Mouse (Mus musculus): ENCODE results near the gene Rgs19. TPM values are rescaled to one million over a fixed set of nuclear protein-coding genes. Genes with fewer than 3 reads are reported as not detected.

Gene Rgs19
- polyA plus RNA-seq, 1 experiment from 2014 or later, result 66.6 TPM

GRCm38 (mm10) chr2:181658528-181658927, 35.2 kb downstream of the Rgs19 start:
- Histone ChIP-seq H3K9ac (ENCODE audit: low read length) (no peak overlapping the region), H3K36me3 (ENCODE audit: control insufficient read depth, insufficient read depth, low read length) (peaks cover 10% of the 10 kb centered on the region), H3K27me3 (ENCODE audit: control insufficient read depth, insufficient read depth, low read length) (no peaks in the 10 kb centered on the region), H3K9me3 (ENCODE audit: control insufficient read depth, low read length) (no peaks in the 10 kb centered on the region), H3K27ac (ENCODE audit: low read depth, low read length) (no peak overlapping the region), H3K4me1 (ENCODE audit: control insufficient read depth, insufficient read depth, low read length) (no peaks in the 10 kb centered on the region), H3K4me2 (ENCODE audit: low read depth) (no peak overlapping the region), H3K4me3 (ENCODE audit: low read depth, low read length) (no peak overlapping the region)
- ATAC-seq (ENCODE audit: insufficient read depth, low FRiP score, low TSS enrichment), result no peak
- DNase-seq (ENCODE audit: low spot score), result no peak
- WGBS, result 85% methylated on average over 7 of the region's 7 CpGs

GRCm38 (mm10) chr2:181657441-181657840, 36.3 kb downstream of the Rgs19 start:
- ATAC-seq (ENCODE audit: insufficient read depth, low FRiP score, low TSS enrichment), result no peak
- peaks cover 10% of the 10 kb centered on the region for H3K36me3 ChIP-seq (ENCODE audit: control insufficient read depth, insufficient read depth, low read length)
- 85% methylated on average over 2 of the region's 2 CpGs for WGBS

GRCm38 (mm10) chr2:181656734-181657133, 37.0 kb downstream of the Rgs19 start, which contains the start of gene Gm29797:
TSS of gene Gm29797 (plus strand) at chr2:181657034.
- DNase-seq (ENCODE audit: low spot score) (no peak), ATAC-seq (ENCODE audit: insufficient read depth, low FRiP score, low TSS enrichment) (no peak)
- WGBS, result 60% methylated on average over 3 of the region's 3 CpGs
- Histone ChIP-seq H3K4me3 (ENCODE audit: low read depth, low read length) (no peak within 1 kb of the TSS), H3K36me3 (ENCODE audit: control insufficient read depth, insufficient read depth, low read length) (peaks cover 12% of the 10 kb centered on the region), H3K4me1 (ENCODE audit: control insufficient read depth, insufficient read depth, low read length) (no peaks in the 10 kb centered on the region), H3K4me2 (ENCODE audit: low read depth) (no peak within 1 kb of the TSS), H3K27ac (ENCODE audit: low read depth, low read length) (no peak within 1 kb of the TSS), H3K9me3 (ENCODE audit: control insufficient read depth, low read length) (no peaks in the 10 kb centered on the region), H3K9ac (ENCODE audit: low read length) (no peak within 1 kb of the TSS), H3K27me3 (ENCODE audit: control insufficient read depth, insufficient read depth, low read length) (no peaks in the 10 kb centered on the region)

More at GRCm38 (mm10) chr2:181657441-181657840, 36.3 kb downstream of the Rgs19 start:
- no peak for DNase-seq (ENCODE audit: low spot score)
- Histone ChIP-seq H3K9ac (ENCODE audit: low read length) (no peak overlapping the region), H3K27me3 (ENCODE audit: control insufficient read depth, insufficient read depth, low read length) (no peaks in the 10 kb centered on the region), H3K9me3 (ENCODE audit: control insufficient read depth, low read length) (no peaks in the 10 kb centered on the region), H3K4me3 (ENCODE audit: low read depth, low read length) (no peak overlapping the region), H3K27ac (ENCODE audit: low read depth, low read length) (no peak overlapping the region), H3K4me1 (ENCODE audit: control insufficient read depth, insufficient read depth, low read length) (no peaks in the 10 kb centered on the region), H3K4me2 (ENCODE audit: low read depth) (no peak overlapping the region)

DNA sequence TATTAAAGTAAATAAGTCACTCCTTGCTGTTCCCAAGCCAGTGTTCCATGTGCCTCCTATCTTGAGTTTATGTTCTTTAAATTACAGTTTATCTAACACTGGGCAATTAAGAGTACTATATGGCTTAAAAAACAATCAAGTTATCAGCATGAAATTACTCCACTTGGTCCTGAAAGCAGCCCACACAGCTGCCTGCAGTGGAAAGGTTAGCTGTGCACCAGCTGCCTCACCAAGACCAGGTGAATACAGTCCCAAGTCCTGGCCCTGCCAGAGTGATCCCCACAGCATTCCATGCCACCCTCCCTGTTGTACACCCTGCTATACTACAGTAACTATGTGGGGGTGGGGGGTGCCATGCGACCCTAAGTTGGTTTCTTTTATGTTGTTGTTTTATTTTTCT, 40.3 kb downstream of the Rgs19 start:
- Histone ChIP-seq H3K4me1 (ENCODE audit: control insufficient read depth, insufficient read depth, low read length) (no peaks in the 10 kb centered on the region), H3K4me3 (ENCODE audit: low read depth, low read length) (no peak overlapping the region), H3K36me3 (ENCODE audit: control insufficient read depth, insufficient read depth, low read length) (peaks cover 20% of the 10 kb centered on the region), H3K27ac (ENCODE audit: low read depth, low read length) (no peak overlapping the region), H3K9ac (ENCODE audit: low read length) (no peak overlapping the region), H3K9me3 (ENCODE audit: control insufficient read depth, low read length) (no peaks in the 10 kb centered on the region), H3K27me3 (ENCODE audit: control insufficient read depth, insufficient read depth, low read length) (no peaks in the 10 kb centered on the region), H3K4me2 (ENCODE audit: low read depth) (no peak overlapping the region)
- 86% methylated on average over 1 of the region's 1 CpGs for WGBS
- no peak for ATAC-seq (ENCODE audit: insufficient read depth, low FRiP score, low TSS enrichment)
- no peak for DNase-seq (ENCODE audit: low spot score)

GRCm38 (mm10) chr2:181653065-181653464, 40.7 kb downstream of the Rgs19 start:
- ATAC-seq (ENCODE audit: insufficient read depth, low FRiP score, low TSS enrichment) (no peak), DNase-seq (ENCODE audit: low spot score) (no peak)
- Histone ChIP-seq H3K27me3 (ENCODE audit: control insufficient read depth, insufficient read depth, low read length) (no peaks in the 10 kb centered on the region), H3K4me3 (ENCODE audit: low read depth, low read length) (no peak overlapping the region), H3K4me2 (ENCODE audit: low read depth) (no peak overlapping the region), H3K27ac (ENCODE audit: low read depth, low read length) (no peak overlapping the region), H3K9me3 (ENCODE audit: control insufficient read depth, low read length) (no peaks in the 10 kb centered on the region), H3K36me3 (ENCODE audit: control insufficient read depth, insufficient read depth, low read length) (peaks cover 20% of the 10 kb centered on the region), H3K4me1 (ENCODE audit: control insufficient read depth, insufficient read depth, low read length) (no peaks in the 10 kb centered on the region), H3K9ac (ENCODE audit: low read length) (no peak overlapping the region)

DNA sequence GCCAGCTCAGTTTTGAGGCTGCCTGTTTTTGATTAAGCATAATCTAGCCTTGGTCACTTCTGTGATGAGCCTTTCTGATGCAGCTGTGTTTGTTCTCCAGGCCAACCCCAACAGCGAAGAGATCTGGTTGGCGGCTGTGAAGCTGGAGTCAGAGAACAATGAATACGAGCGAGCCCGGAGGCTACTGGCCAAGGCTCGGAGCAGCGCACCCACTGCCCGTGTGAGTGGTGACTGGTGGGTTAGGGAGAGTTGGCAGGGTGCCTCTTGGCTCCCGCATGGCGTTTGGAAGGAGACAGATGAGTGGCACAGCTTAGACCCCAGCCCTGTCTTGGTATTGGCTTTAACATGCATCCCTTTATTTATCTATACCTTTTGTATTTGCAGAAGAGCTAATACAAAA, 44.9 kb downstream of the Rgs19 start:
- 95% methylated on average over 10 of the region's 10 CpGs for WGBS
- H3K27me3 ChIP-seq (ENCODE audit: control insufficient read depth, insufficient read depth, low read length), result no peaks in the 10 kb centered on the region
- no peak for DNase-seq (ENCODE audit: low spot score)
- H3K9me3 ChIP-seq (ENCODE audit: control insufficient read depth, low read length), result no peaks in the 10 kb centered on the region
- no peak overlapping the region for H3K4me3 ChIP-seq (ENCODE audit: low read depth, low read length)
- ATAC-seq (ENCODE audit: insufficient read depth, low FRiP score, low TSS enrichment), result no peak
- H3K4me2 ChIP-seq (ENCODE audit: low read depth), result no peak overlapping the region
- H3K9ac ChIP-seq (ENCODE audit: low read length), result no peak overlapping the region
- H3K4me1 ChIP-seq (ENCODE audit: control insufficient read depth, insufficient read depth, low read length), result no peaks in the 10 kb centered on the region
- no peak overlapping the region for H3K27ac ChIP-seq (ENCODE audit: low read depth, low read length)
- peaks cover 12% of the 10 kb centered on the region for H3K36me3 ChIP-seq (ENCODE audit: control insufficient read depth, insufficient read depth, low read length)

DNA sequence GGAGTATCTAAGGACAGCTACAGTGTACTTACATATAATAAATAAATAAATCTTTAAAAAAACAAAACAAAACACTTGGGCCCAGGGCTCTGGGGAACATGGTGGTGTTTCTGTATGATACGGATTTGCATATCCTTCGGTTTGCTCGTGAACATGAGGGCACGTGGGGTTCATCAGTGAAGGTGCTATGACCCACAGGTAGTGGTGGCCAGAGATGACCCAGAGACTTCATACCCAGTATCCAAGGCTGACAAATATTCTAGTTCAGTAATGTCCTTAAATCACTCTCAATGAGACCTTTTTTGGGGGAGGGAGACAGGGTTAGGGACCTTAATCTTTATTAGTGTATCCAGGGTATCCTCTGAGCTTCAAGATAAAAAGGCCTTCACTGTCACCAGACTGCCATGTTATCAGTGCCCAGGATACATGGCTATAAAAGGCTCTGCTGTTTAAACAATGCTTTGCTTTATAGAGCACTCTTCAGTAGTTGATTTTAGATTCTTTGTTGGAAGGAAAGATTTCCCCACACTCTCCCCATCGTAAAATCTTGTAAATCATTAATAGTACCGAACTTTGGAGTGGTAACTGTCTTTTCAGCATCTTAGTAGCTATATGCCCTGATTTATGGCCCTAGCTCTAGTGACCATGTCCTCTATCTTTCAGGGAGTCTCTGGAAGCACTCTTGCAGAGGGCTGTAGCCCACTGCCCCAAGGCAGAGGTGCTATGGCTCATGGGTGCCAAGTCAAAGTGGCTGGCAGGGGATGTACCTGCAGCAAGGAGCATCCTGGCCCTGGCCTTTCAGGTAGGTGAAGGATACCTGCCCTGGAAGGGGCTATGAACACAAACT, 46.9 kb downstream of the Rgs19 start:
- Histone ChIP-seq H3K9me3 (ENCODE audit: control insufficient read depth, low read length) (no peaks in the 10 kb centered on the region), H3K4me3 (ENCODE audit: low read depth, low read length) (no peak overlapping the region), H3K4me1 (ENCODE audit: control insufficient read depth, insufficient read depth, low read length) (no peaks in the 10 kb centered on the region), H3K36me3 (ENCODE audit: control insufficient read depth, insufficient read depth, low read length) (peaks cover 8% of the 10 kb centered on the region; the same call in 1 of the 2 replicates), H3K4me2 (ENCODE audit: low read depth) (no peak overlapping the region), H3K9ac (ENCODE audit: low read length) (no peak overlapping the region), H3K27ac (ENCODE audit: low read depth, low read length) (no peak overlapping the region), H3K27me3 (ENCODE audit: control insufficient read depth, insufficient read depth, low read length) (no peaks in the 10 kb centered on the region)
- DNase-seq (ENCODE audit: low spot score), result no peak
- ATAC-seq (ENCODE audit: insufficient read depth, low FRiP score, low TSS enrichment), result no peak
- WGBS, result 86% methylated on average over 6 of the region's 6 CpGs

DNA sequence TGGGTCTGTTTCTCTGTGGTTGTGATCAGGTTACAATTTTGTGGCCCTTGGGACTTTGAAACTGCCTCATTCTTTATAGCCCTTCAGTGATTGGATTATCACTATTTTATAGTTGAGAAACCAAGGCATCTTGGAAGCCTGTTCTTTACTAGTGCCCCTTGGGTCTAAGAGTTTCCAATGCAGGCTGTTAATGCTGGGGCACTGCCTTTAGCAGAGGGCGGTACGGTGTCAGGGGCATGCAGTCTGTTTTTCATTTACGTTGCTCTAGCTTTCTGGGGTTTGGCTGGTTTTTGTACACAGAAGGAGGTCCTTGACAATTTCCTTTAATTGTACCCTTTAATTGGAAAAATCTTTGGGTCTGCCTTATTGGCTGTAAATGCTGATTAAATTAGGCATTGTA, 48.1 kb downstream of the Rgs19 start:
- H3K9me3 ChIP-seq (ENCODE audit: control insufficient read depth, low read length), result no peaks in the 10 kb centered on the region
- 97% methylated on average over 3 of the region's 3 CpGs for WGBS
- ATAC-seq (ENCODE audit: insufficient read depth, low FRiP score, low TSS enrichment) (no peak), DNase-seq (ENCODE audit: low spot score) (no peak)
- H3K4me2 ChIP-seq (ENCODE audit: low read depth), result no peak overlapping the region
- no peaks in the 10 kb centered on the region for H3K4me1 ChIP-seq (ENCODE audit: control insufficient read depth, insufficient read depth, low read length)
- H3K27ac ChIP-seq (ENCODE audit: low read depth, low read length), result no peak overlapping the region
- peaks cover 8% of the 10 kb centered on the region; the same call in 1 of the 2 replicates for H3K36me3 ChIP-seq (ENCODE audit: control insufficient read depth, insufficient read depth, low read length)
- no peak overlapping the region for H3K9ac ChIP-seq (ENCODE audit: low read length)
- H3K4me3 ChIP-seq (ENCODE audit: low read depth, low read length), result no peak overlapping the region
- no peaks in the 10 kb centered on the region for H3K27me3 ChIP-seq (ENCODE audit: control insufficient read depth, insufficient read depth, low read length)

- no peak overlapping the region for H3K4me2 ChIP-seq (ENCODE audit: low read depth)
- peaks cover 3% of the 10 kb centered on the region; the same call in 1 of the 2 replicates for H3K36me3 ChIP-seq (ENCODE audit: control insufficient read depth, insufficient read depth, low read length)
- H3K27ac ChIP-seq (ENCODE audit: low read depth, low read length), result no peak overlapping the region
- ATAC-seq (ENCODE audit: insufficient read depth, low FRiP score, low TSS enrichment), result no peak
- no peak overlapping the region for H3K9ac ChIP-seq (ENCODE audit: low read length)
- H3K4me3 ChIP-seq (ENCODE audit: low read depth, low read length), result no peak overlapping the region
- no peaks in the 10 kb centered on the region for H3K9me3 ChIP-seq (ENCODE audit: control insufficient read depth, low read length)
- DNase-seq (ENCODE audit: low spot score), result peak; percentile 19
- 89% methylated on average over 2 of the region's 2 CpGs for WGBS
- H3K27me3 ChIP-seq (ENCODE audit: control insufficient read depth, insufficient read depth, low read length), result no peaks in the 10 kb centered on the region
- H3K4me1 ChIP-seq (ENCODE audit: control insufficient read depth, insufficient read depth, low read length), result no peaks in the 10 kb centered on the region
Observed at GRCm38 (mm10) chr2:181644361-181644760, 49.4 kb downstream of the Rgs19 start.
